ENCODE assay signal across 15 mouse cellular contexts in genomic region chr7:126628111-126628510, GRCm38 (mm10). TPM values are rescaled to one million over a fixed set of nuclear protein-coding genes. Genes with fewer than 3 reads are reported as not detected.
DNase-seq lines count a peak whose midpoint lies in the region; ATAC-seq and TF ChIP-seq lines count a peak whose summit lies in the region.
"Had no signal": no experiment of that assay in that cellular context is flagged by ENCODE, and none has a peak within 500 bp of the region (broad histone marks: within the 10 kb centered on the region; RNA-seq: fewer than 3 reads in every experiment).

No protein-coding gene starts in this region.

- peaks cover 9% of the 10 kb centered on the region; the same call in 1 of the 2 replicates for H3K4me1 ChIP-seq in kidney, embryonic 16.5 days (ENCODE audit: insufficient read depth, low read length)
- 0 out of 2 replicates have a peak, but pooled peaks cover 4% of the 10 kb centered on the region for H3K4me1 ChIP-seq in kidney, embryonic 14.5 days (ENCODE audit: control insufficient read depth, insufficient read depth, low read length)
- H3K4me1 ChIP-seq in bone marrow macrophage, adult 2 months (ENCODE audit: control insufficient read depth, insufficient read depth, low read length) = peaks cover 60% of the 10 kb centered on the region
- peaks cover 3% of the 10 kb centered on the region; the same call in 1 of the 2 replicates for H3K4me1 ChIP-seq in lung, postnatal 0 days (ENCODE audit: insufficient read depth, low read depth, low read length)
- H3K4me1 ChIP-seq: forebrain, embryonic 13.5 days had no signal

- TF ChIP-seq EP300 in lung, postnatal 0 days (IDR thresholded peaks at IDR 0.05) = no peak

- no peak overlapping the region for H3K4me2 ChIP-seq in kidney, embryonic 16.5 days (replicated peaks; ENCODE audit: low read depth, low read length)
- H3K4me2 ChIP-seq in kidney, embryonic 14.5 days (replicated peaks; ENCODE audit: low read depth, low read length) = no peak overlapping the region
- H3K4me2 ChIP-seq in lung, postnatal 0 days (replicated peaks; ENCODE audit: low read depth, low read length) = no peak overlapping the region
- H3K4me2 ChIP-seq: forebrain, embryonic 13.5 days; liver, embryonic 11.5 days had no signal

- 0 out of 2 replicates have a peak overlapping the region, but pooled peaks have one; percentile 5 for H3K9ac ChIP-seq in kidney, embryonic 16.5 days (replicated peaks; ENCODE audit: low read length)
- no peak overlapping the region for H3K9ac ChIP-seq in kidney, embryonic 14.5 days (ENCODE audit: low read depth, low read length)
- H3K9ac ChIP-seq in lung, postnatal 0 days (replicated peaks; ENCODE audit: low read depth) = no peak overlapping the region
- H3K9ac ChIP-seq: forebrain, embryonic 13.5 days had no signal

- intact Hi-C loops in gastrocnemius, adult 2 months (cut with DNase I) = no loop called here
- intact Hi-C loops in gastrocnemius, postnatal 36 days (cut with DNase I) = no loop called here
- intact Hi-C loops in left cerebral cortex, postnatal 25 days (cut with DNase I) = no loop called here

- H3K9me3 ChIP-seq in kidney, embryonic 16.5 days (ENCODE audit: low read length) = no peaks in the 10 kb centered on the region
- H3K9me3 ChIP-seq in kidney, embryonic 14.5 days (ENCODE audit: control insufficient read depth, low read length) = no peaks in the 10 kb centered on the region
- H3K9me3 ChIP-seq in lung, postnatal 0 days (ENCODE audit: low read length) = no peaks in the 10 kb centered on the region
- H3K9me3 ChIP-seq: forebrain, embryonic 13.5 days had no signal

- DNase-seq in gastrocnemius, adult 2 months = no peak
- DNase-seq in gastrocnemius, postnatal 36 days = no peak
- peak; percentile 33 for DNase-seq in lung, postnatal 0 days (ENCODE audit: low spot score)
- DNase-seq in left cerebral cortex, postnatal 25 days (ENCODE audit: low spot score in 2 of 2) = no peak
- DNase-seq in embryo, embryonic 11 days = no peak
- DNase-seq: cerebellum, adult 9-11 months; midbrain, embryonic 14.5 days had no signal

- no peak for TF ChIP-seq POLR2A in bone marrow macrophage, adult 2 months (IDR thresholded peaks at IDR 0.05; ENCODE audit: borderline replicate concordance, low read depth, low read length)

- peak overlapping the region; percentile 75 for H3K27ac ChIP-seq in gastrocnemius, adult 2 months
- peak overlapping the region; percentile 50; the same call in 1 of the 2 replicates for H3K27ac ChIP-seq in kidney, embryonic 16.5 days (ENCODE audit: low read length)
- no peak overlapping the region for H3K27ac ChIP-seq in kidney, embryonic 14.5 days (ENCODE audit: low read depth, low read length)
- peak overlapping the region; percentile 39 for H3K27ac ChIP-seq in bone marrow macrophage, adult 2 months (ENCODE audit: insufficient read depth, low read depth, low read length)
- peak overlapping the region; percentile 38 for H3K27ac ChIP-seq in lung, postnatal 0 days (ENCODE audit: low read length)
- H3K27ac ChIP-seq: forebrain, embryonic 13.5 days; layer of hippocampus, adult 2 months had no signal

- 33% methylated on average over 6 of the region's 6 CpGs for WGBS in kidney, embryonic 16.5 days
- WGBS in kidney, embryonic 14.5 days = 56% methylated on average over 6 of the region's 6 CpGs
- WGBS in lung, postnatal 0 days = 49% methylated on average over 6 of the region's 6 CpGs

- no peaks in the 10 kb centered on the region for H3K36me3 ChIP-seq in kidney, embryonic 16.5 days (ENCODE audit: insufficient read depth, low read length)
- no peaks in the 10 kb centered on the region for H3K36me3 ChIP-seq in kidney, embryonic 14.5 days (ENCODE audit: control insufficient read depth, insufficient read depth, low read length)
- no peaks in the 10 kb centered on the region for H3K36me3 ChIP-seq in lung, postnatal 0 days (ENCODE audit: insufficient read depth, low read length)

- no peak overlapping the region for H3K4me3 ChIP-seq in gastrocnemius, adult 2 months
- H3K4me3 ChIP-seq in kidney, embryonic 16.5 days (ENCODE audit: low read length) = no peak overlapping the region
- no peak overlapping the region for H3K4me3 ChIP-seq in kidney, embryonic 14.5 days (ENCODE audit: low read length)
- H3K4me3 ChIP-seq in bone marrow macrophage, adult 2 months (ENCODE audit: insufficient read depth, low read length) = no peak overlapping the region
- no peak overlapping the region for H3K4me3 ChIP-seq in lung, postnatal 0 days (ENCODE audit: low read depth, low read length)
- H3K4me3 ChIP-seq: forebrain, embryonic 13.5 days; layer of hippocampus, adult 2 months had no signal

- no peak for TF ChIP-seq CTCF in gastrocnemius, adult 2 months (IDR thresholded peaks at IDR 0.05)
- no peak for TF ChIP-seq CTCF in bone marrow macrophage, adult 2 months (IDR thresholded peaks at IDR 0.05; ENCODE audit: low read depth, low read length)
- no peak for TF ChIP-seq CTCF in lung, postnatal 0 days (IDR thresholded peaks at IDR 0.05)

- ATAC-seq in kidney, embryonic 16.5 days (ENCODE audit: low FRiP score, low TSS enrichment) = no peak
- no peak for ATAC-seq in kidney, embryonic 14.5 days (ENCODE audit: low FRiP score, low TSS enrichment)
- no peak for ATAC-seq in lung, postnatal 0 days
- ATAC-seq: forebrain, embryonic 13.5 days had no signal

- H3K27me3 ChIP-seq in kidney, embryonic 16.5 days (ENCODE audit: insufficient read depth, low read length) = no peaks in the 10 kb centered on the region
- H3K27me3 ChIP-seq in kidney, embryonic 14.5 days (ENCODE audit: control insufficient read depth, insufficient read depth, low read length) = no peaks in the 10 kb centered on the region
- H3K27me3 ChIP-seq in lung, postnatal 0 days (replicated peaks; ENCODE audit: insufficient read depth, low read length) = no peaks in the 10 kb centered on the region
- H3K27me3 ChIP-seq: forebrain, embryonic 13.5 days had no signal

RNA-seq across cellular contexts. Expression of gene Nupr1, which starts 2.5 kb away (rescaled TPM):
- total RNA-seq in gastrocnemius, adult 2 months (2021) = 10 to 100 TPM in 1 of 2 experiments, 1 to 10 TPM in 1; 8.8 to 10.9 TPM
- total RNA-seq in gastrocnemius, postnatal 36 days (2021) = 10 to 100 TPM in 1 of 2 experiments, 1 to 10 TPM in 1; 8.5 to 11.9 TPM
- polyA plus RNA-seq in kidney, embryonic 16.5 days (2015; fragmentation: Nextera tagmentation; extraction: Ambion mirVana) = 6.8 and 9.5 TPM in 2 replicates
- 2.4 and 2.6 TPM in 2 replicates for polyA plus RNA-seq in kidney, embryonic 14.5 days (2014; fragmentation: Nextera tagmentation; extraction: Ambion mirVana)
- 34.9 and 41.2 TPM in 2 replicates for polyA plus RNA-seq in bone marrow macrophage, adult 2 months (2012; ENCODE audit: insufficient read depth, insufficient read length, missing spikeins)
- 266 and 308 TPM in 2 replicates for polyA plus RNA-seq in lung, postnatal 0 days (2015; fragmentation: Nextera tagmentation; extraction: Ambion mirVana)
- total RNA-seq in left cerebral cortex, postnatal 25 days (2021) = 10 to 100 TPM; 15.7 to 22.1 TPM

RNA-seq across cellular contexts. Expression of gene Sgf29, which starts 21.0 kb away (rescaled TPM):
- total RNA-seq in gastrocnemius, adult 2 months (2021) = 10 to 100 TPM; 30.0 to 34.1 TPM
- total RNA-seq in gastrocnemius, postnatal 36 days (2021) = 10 to 100 TPM; 29.3 to 33.2 TPM
- polyA plus RNA-seq in kidney, embryonic 16.5 days (2015; fragmentation: Nextera tagmentation; extraction: Ambion mirVana) = 50.7 and 57.2 TPM in 2 replicates
- 35.6 and 52.5 TPM in 2 replicates for polyA plus RNA-seq in kidney, embryonic 14.5 days (2014; fragmentation: Nextera tagmentation; extraction: Ambion mirVana)
- polyA plus RNA-seq in bone marrow macrophage, adult 2 months (2012; ENCODE audit: insufficient read depth, insufficient read length, missing spikeins) = 28.6 and 31.7 TPM in 2 replicates
- 42.9 and 49.5 TPM in 2 replicates for polyA plus RNA-seq in lung, postnatal 0 days (2015; fragmentation: Nextera tagmentation; extraction: Ambion mirVana)
- 10 to 100 TPM; 31.1 to 35.4 TPM for total RNA-seq in left cerebral cortex, postnatal 25 days (2021)

RNA-seq across cellular contexts. Expression of gene Il27, which starts 33.4 kb away (rescaled TPM):
- total RNA-seq in gastrocnemius, adult 2 months (2021) = not detected
- total RNA-seq in gastrocnemius, postnatal 36 days (2021) = not detected
- polyA plus RNA-seq in kidney, embryonic 16.5 days (2015; fragmentation: Nextera tagmentation; extraction: Ambion mirVana) = not detected in 2 replicates
- not detected in 2 replicates for polyA plus RNA-seq in kidney, embryonic 14.5 days (2014; fragmentation: Nextera tagmentation; extraction: Ambion mirVana)
- polyA plus RNA-seq in bone marrow macrophage, adult 2 months (2012; ENCODE audit: insufficient read depth, insufficient read length, missing spikeins) = 2.9 and 3.3 TPM in 2 replicates
- 0.31 TPM in 1 of 2 replicates, not detected in the other for polyA plus RNA-seq in lung, postnatal 0 days (2015; fragmentation: Nextera tagmentation; extraction: Ambion mirVana)
- total RNA-seq in left cerebral cortex, postnatal 25 days (2021) = not detected
- total RNA-seq: adrenal gland, postnatal 4 days; layer of hippocampus, adult 2 months had no signal
- polyA plus RNA-seq: forebrain, embryonic 13.5 days; gonadal fat pad, adult 2 months; liver, embryonic 11.5 days; midbrain, embryonic 14.5 days had no signal

RNA-seq across cellular contexts. Expression of gene Cln3, which starts 42.5 kb away (rescaled TPM):
- total RNA-seq in gastrocnemius, adult 2 months (2021) = 10 to 100 TPM in 1 of 2 experiments, 1 to 10 TPM in 1; 9.1 to 13.4 TPM
- 10 to 100 TPM; 10.7 to 11.0 TPM for total RNA-seq in gastrocnemius, postnatal 36 days (2021)
- polyA plus RNA-seq in kidney, embryonic 16.5 days (2015; fragmentation: Nextera tagmentation; extraction: Ambion mirVana) = 39.3 and 41.3 TPM in 2 replicates
- polyA plus RNA-seq in kidney, embryonic 14.5 days (2014; fragmentation: Nextera tagmentation; extraction: Ambion mirVana) = 29.8 and 30.4 TPM in 2 replicates
- polyA plus RNA-seq in bone marrow macrophage, adult 2 months (2012; ENCODE audit: insufficient read depth, insufficient read length, missing spikeins) = 219 and 238 TPM in 2 replicates
- polyA plus RNA-seq in lung, postnatal 0 days (2015; fragmentation: Nextera tagmentation; extraction: Ambion mirVana) = 33.0 and 38.3 TPM in 2 replicates
- total RNA-seq in left cerebral cortex, postnatal 25 days (2021) = 10 to 100 TPM; 21.3 to 35.1 TPM

RNA-seq across cellular contexts. Expression of gene Apobr, which starts 43.4 kb away (rescaled TPM):
- total RNA-seq in gastrocnemius, adult 2 months (2021) = under 1 TPM; 0.38 to 0.78 TPM
- total RNA-seq in gastrocnemius, postnatal 36 days (2021) = under 1 TPM; 0.44 to 0.46 TPM
- 0.96 and 1.1 TPM in 2 replicates for polyA plus RNA-seq in kidney, embryonic 16.5 days (2015; fragmentation: Nextera tagmentation; extraction: Ambion mirVana)
- polyA plus RNA-seq in kidney, embryonic 14.5 days (2014; fragmentation: Nextera tagmentation; extraction: Ambion mirVana) = 0.38 and 0.39 TPM in 2 replicates
- 83.3 and 84.3 TPM in 2 replicates for polyA plus RNA-seq in bone marrow macrophage, adult 2 months (2012; ENCODE audit: insufficient read depth, insufficient read length, missing spikeins)
- 3.9 and 4.1 TPM in 2 replicates for polyA plus RNA-seq in lung, postnatal 0 days (2015; fragmentation: Nextera tagmentation; extraction: Ambion mirVana)
- under 1 TPM; 0.39 to 0.53 TPM for total RNA-seq in left cerebral cortex, postnatal 25 days (2021)
